Mouse (Mus musculus) lung, postnatal 10 days (tissue): ENCODE measurements at regions not wholly inside any gene's neighbourhood (a gene's known extent, or its start where the extent isn't known, plus 50 kb on each side); places are given as distances from the start of the nearest gene placed in this dataset.
A peak's percentile ranks its signal among the peaks of the same experiment; 100 is the strongest.

ENCODE experiments used
- DNase-seq: peaks from one replicate; pipeline ENCODE4 v3.0.0; 2021

DNA sequence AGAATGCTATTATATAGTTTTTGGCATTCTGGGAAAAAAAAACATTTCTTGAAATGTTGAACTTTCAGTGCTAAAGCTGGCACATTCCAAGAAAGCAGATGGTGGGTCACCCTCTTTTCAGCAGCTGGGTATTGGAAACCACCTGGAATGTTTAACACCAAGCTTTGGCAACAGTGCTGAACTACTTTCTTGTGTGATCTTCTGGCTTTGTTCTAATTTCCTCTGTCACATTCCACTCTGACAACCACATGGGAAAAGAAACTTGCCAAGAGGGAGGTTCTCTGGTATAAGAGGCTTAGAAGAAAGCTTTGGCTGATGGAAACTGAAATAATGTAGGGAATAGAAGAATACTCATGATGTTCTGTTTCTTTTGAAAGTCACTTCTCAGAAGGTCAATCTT lies 920.4 kb upstream of the Tenm4 start:
- peak; percentile 1 for DNase-seq

DNA sequence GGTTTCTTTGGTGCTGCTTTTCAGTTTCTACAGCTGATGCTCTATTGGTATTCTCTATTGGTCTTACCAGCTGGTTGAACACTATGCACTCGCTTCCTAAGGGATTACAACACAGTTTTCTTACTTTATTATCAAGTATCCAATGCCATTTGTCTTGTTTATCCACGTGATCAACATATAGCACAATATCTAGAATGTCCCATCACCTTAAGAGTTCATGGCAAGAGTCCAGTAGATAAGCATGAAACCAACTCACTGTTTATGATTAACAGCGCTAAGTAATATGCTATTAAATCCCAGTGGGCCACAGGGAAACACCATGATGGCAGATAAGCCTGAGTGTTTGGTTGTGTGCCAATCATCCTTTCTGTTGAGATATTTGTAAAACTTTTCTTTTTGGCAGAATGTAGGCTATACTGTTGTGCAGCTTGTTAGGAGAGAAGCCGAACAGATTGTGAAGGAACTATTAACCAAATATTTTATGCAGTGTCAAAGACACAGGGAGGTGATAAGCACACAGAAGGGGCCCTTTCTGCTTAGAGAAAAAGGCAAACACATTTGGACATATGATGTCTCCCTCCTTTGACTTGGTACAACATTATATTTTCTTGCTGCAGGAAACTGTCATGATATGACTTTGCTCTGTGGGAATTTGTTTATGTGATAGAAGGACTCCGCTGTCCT lies 917.0 kb upstream of the Tenm4 start:
- no peak for DNase-seq

DNA sequence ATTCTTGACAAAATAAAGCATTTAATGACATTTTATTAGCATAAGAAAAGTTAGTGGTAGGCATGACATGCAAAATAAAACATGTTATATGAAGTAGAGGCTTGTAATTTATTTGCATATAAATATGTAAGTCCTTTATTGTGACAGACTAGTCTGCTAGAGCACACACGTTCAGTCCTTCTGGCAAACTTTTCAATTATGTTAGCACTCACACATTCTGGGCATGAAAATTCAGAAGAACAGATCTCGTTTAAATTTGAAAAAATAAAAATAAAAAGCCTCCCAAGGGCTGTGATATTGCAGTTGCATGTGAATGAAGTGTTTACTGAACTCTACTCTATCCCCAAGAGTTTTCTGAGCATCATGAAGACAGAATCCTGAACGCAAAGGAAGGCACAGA lies 916.1 kb upstream of the Tenm4 start:
- DNase-seq: no peak

DNA sequence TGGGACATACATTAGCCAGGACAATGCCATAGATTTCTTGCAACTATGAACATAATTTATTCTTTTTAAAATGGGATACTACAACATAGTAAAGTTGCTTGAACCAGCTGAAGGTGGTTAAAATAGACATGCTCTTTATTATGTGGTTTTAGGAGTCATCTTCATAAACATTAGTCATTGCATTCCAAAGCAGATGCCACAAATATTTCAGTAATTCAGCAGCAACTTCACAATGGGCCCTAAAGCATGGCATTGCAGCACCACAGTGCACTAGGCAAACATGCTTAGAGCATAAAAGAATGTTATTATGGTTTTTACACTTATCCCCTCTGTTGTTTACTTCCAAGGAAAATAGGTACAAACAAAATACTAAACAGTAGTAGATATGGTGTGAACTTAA lies 915.3 kb upstream of the Tenm4 start:
- no peak for DNase-seq

DNA sequence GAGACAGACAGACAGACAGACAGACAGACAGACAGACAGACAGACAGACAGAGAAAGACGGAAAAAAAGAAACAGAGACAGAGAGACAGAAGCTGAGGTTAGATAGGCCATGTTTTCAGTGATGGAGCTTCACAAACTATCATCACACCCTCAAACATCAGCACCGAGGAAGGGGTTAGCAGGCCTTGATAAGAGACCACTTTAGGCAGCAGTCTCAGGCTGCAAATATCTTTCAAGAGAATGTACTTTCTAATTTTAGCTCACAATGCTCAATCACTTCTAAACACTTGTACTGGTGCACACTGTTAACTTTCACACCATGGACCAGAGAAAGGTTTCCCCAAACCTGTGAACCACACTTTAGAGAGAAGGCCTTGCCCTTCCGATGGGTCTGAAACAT lies 908.1 kb upstream of the Tenm4 start:
- no peak for DNase-seq

DNA sequence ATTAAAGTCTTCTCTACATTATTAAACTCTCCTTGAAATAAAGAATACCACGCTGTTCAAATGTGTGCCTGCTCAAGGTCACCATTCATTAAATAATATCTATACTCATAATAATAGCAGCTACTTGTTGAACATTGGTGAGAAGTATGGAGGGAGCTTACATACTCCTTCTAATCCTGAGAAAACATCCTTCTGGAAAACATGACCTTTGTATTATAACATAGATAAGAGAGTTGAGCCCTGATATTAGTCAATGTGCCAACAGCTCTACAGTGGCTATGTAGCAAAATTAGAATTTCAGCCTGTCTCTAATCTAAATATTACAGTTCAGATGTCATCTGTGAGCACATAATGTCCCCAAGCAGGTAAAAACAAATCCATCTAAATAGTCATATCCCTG lies 893.8 kb upstream of the Tenm4 start:
- no peak for DNase-seq

DNA sequence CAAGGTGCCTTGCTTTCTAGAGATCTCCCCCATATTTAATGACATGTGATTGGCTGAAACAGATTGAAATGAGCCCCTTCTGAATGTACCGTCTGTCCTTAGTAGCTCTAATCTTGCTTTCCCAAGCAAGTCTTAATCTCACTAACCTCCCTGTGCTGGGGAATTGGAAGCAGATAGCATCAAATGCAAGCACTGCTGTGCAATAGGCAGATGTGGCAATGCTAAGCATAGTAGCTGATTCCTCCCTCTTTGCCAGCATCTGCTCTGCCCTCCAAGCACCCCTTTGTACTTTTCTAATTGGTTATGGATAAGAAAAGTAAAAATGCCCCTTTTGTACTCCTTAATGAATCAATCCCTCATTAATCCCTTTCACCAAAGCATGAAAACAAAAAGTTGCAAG lies 857.4 kb upstream of the Tenm4 start:
- DNase-seq: no peak

DNA sequence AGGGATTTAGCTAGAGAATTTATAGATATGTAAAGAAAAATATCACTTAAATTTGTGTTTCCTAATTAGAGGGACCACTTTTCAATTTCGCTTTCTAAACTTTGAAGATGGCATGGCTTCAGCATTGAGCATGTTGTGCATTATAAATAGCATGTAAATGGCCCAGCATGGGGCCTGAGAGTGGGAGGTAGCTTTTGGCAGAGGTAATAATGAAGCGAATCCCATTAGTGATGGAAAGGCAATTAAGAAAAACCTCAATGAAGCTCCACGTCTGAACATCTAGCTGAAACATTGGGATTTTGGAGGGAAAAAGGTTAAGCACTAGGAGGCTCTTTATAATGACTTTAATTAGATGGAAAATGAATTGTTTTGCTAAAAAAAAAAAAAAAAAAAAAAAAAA lies 848.0 kb upstream of the Tenm4 start:
- DNase-seq: no peak

DNA sequence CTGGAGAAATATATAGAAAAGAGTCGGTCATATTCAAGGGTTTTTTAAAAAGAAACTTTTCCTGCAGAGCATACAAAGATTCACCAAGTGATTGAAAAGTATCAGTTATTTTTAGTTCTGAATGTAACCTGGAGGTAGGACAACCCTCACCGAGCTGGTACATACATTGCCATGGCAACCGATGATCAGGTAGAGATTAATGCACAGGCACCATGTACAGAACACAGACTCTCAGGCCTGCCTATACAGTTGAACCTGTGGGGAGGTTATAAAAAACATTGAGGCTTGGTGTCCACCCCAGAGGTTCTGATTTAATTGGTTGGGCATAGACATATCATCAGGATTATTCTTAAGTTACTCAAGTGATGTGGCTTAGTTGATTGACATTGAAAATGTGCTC lies 846.1 kb upstream of the Tenm4 start:
- DNase-seq: no peak

DNA sequence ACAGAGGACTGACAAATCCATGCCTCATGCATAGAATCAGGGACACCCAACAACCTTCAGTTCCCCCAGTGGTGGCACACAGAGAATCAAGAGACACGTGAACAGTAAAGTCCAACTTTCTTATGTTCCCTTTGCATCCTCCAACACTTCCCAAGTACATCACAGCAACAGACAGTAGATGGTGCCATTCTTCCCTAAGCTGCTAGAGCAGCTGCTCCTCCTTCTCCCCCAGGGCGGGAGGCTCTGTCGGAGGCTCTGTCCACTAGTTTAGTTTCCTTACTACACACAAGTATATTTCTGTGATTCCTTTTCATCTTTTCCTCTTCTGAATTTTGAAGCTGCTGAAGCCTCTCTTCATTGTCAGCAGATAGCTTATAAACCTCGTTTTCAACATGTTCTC lies 839.0 kb upstream of the Tenm4 start:
- DNase-seq: no peak

DNA sequence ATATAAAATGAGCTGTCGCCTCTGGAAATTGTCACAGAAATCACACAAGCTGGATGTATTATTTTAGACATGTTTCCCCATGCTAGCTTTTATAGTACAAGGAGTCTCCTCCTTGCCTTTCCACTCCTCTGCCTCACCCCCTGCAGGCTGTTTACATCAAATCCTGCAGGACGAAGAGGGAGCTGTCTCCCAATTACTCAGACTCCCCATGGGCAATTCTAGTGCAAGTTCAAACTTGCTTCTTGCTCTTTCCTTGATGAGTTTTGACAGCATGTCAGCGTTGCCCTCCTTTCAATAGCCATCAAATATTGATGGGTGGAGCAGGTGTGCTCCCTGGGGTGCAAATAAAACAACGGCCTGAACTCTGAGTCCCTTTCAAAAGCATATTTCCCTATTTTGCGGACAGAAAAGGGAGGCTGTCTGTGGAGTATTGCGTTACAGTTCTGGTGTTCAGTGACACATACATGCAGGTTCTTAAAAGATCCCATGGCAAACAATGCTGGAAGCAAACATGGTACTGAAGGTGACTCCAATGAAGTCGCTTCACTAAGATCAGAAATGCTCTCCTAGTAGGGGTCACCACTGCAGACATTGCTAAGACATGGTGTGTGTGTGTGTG lies 820.8 kb upstream of the Tenm4 start:
- DNase-seq: no peak

DNA sequence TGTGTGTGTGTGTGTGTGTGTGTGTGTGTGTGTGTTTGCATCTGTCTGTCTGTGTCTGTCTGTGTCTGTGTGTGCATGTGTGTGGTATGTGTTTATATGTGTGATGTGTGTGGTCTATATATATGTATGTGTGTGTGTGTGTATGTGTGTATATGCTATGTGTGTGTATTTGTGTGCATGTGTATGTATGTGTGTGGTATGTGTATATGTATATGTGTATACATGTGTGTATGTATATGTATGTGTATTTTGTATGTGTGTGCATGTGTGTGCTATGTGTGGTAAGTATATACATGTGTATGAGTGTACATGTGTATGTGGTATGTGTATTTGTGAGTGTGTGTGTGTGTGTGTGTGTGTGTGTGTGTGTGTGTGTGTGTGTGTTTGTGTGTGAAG lies 820.2 kb upstream of the Tenm4 start:
- no peak for DNase-seq

DNA sequence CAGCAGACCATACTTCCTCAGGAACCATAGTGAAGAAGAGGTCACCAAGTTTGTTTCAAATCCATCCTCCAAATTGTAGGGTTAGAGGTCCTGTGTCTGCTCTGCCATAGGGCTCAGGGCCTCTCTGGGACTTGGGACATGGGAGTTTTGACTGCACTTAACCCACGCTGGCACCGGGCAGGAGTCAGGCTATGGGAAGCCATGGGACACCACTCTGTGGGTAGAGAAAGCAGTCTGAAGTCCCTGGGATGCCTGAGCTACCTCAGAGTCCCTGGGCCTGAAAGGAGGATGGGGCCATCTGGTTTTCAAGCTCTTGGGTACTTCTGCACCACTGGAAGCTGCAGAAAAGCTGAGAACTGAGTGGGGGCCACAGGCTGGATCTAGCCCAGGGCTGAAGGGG lies 819.7 kb upstream of the Tenm4 start:
- DNase-seq: no peak

DNA sequence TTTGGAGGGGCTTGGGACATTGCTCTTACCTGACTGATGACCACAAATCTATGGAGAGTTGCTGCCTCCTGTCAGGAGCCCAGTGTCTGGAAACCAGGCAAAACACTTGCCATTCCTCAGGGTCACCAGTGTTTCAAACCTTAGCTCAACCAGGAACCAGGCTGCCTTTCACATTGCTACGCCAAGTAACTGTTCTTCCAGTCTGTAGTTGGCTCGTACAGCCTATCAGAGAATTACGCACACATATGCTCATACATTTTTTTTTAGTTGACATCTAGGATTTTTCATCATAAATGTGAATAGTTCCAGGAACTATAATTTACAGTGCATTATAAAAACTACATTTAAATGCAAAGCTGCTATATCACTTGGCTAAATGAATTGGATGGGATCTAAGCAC lies 818.9 kb upstream of the Tenm4 start:
- no peak for DNase-seq

DNA sequence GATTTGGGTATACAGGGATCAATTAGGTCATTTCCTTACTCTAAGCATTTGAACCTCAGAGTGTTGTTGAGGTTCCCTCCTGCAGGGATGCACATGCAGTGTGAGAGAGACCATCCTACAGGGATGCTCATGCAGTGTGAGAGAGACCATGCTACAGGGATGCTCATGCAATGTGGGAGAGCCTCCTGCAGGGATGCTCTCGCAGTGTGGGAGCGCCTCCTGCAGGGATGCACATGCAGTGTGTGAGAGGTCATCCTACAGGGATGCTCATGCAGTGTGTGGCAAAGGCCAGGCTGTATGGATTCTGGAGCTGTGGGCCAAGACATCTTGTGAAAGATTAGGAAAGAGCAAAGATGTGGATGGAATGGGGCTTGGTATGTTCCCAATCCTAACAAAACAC lies 816.1 kb upstream of the Tenm4 start:
- no peak for DNase-seq

DNA sequence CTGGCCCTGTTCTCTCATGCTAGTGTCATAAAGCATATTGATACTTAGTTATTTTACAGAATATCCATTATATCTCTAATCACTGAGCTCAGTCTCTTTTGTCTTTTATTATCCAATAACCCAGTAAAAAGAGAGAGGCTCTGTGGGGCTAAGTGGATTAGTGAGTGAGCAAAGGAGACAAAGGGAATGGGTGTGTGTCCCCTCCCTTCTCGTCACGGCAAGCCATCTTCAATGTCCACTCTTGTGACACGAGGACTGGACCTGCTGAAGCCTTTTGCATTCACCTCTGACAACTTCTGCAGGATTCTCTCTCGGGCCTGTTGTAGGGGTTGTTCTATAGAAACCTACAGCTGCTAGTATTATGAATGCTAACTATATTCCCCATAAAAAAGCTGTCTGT lies 812.3 kb upstream of the Tenm4 start:
- no peak for DNase-seq

DNA sequence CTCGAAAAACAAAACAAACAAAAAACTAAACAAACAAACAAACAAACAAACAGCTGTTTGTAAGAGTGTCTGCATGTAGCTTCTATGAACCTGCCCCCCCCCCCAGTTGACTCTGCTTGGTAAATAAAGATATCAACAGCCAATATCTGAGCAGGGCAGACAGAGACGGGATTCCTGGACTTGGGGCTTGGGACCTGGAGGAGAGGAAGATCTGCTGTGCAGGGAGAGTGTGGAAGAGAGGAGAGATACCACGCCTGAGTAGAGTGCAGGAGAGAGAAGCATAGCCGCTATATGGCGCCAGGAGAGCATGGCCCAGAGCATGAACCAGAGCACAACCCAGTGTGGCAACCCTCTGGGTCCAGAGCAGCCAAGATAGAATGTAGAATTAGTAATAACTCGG lies 811.9 kb upstream of the Tenm4 start:
- no peak for DNase-seq
